ENCODE assay signal across 21 mouse cellular contexts in the genomic region with DNA sequence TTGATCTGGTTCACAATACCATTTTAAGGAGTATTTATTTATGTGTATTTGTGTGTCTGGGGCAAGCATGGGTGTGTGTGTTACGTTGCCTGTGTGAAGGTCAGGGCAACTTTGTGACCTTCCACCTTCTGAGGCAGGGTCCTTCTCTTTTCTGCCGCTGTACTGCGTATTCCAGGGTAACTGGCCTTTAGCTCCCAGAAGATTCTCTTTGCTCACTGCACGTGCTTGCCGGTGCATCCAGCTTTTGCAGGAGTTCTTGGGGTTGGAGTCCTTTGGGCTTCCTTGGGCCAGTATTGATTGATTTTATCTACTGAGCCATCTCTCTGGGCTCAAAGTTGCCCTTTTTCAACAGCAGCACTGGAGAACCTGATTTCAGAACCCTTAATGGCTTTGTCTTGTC. TPM values are rescaled to one million over a fixed set of nuclear protein-coding genes. Genes with fewer than 3 reads are reported as not detected.
DNase-seq lines count a peak whose midpoint lies in the region; ATAC-seq and TF ChIP-seq lines count a peak whose summit lies in the region.
"Had no signal": no experiment of that assay in that cellular context is flagged by ENCODE, and none has a peak within 500 bp of the region (broad histone marks: within the 10 kb centered on the region; RNA-seq: fewer than 3 reads in every experiment).

No protein-coding gene starts in this region.

- ATAC-seq in liver, embryonic 12.5 days, result no peak
- ATAC-seq: activated CD4-positive, CD25-positive, alpha-beta regulatory T cell, adult 4 months; CD4-positive, CD25-positive, alpha-beta regulatory T cell, adult 4 months; Patski had no signal

- dilution Hi-C loops in CH12.LX (cut with MboI; ENCODE audit: extremely low pct_ligation_motif_present, extremely low pct_unique_long_range_greater_than_20kb, low sequenced_read_pairs), result no loop called here

- peaks cover 8% of the 10 kb centered on the region for H3K4me1 ChIP-seq in heart, embryonic 10.5 days
- peaks cover 5% of the 10 kb centered on the region for H3K4me1 ChIP-seq in liver, adult 2 months (ENCODE audit: control insufficient read depth, insufficient read depth, low read length)
- H3K4me1 ChIP-seq in liver, embryonic 12.5 days, result peaks cover 21% of the 10 kb centered on the region
- H3K4me1 ChIP-seq in CH12.LX (ENCODE audit: control insufficient read depth in 1 of 2, insufficient read depth in 2 of 2), result peaks cover 9 to 38% of the 10 kb centered on the region in 2 experiments

- TF ChIP-seq CTCF in liver, adult 2 months (IDR thresholded peaks at IDR 0.05; ENCODE audit: low read depth, low read length), result no peak
- TF ChIP-seq CTCF in CH12.LX (conservative IDR thresholded peaks at IDR 0.05 in 1 of 2, IDR thresholded peaks at IDR 0.05 in 1 of 2; ENCODE audit: low read depth in 2 of 2, low read length in 2 of 2), result no peak

- no peak overlapping the region for H3K27ac ChIP-seq in heart, embryonic 10.5 days
- H3K27ac ChIP-seq in liver, adult 2 months (replicated peaks; ENCODE audit: insufficient read depth, low read depth, low read length), result no peak overlapping the region
- no peak overlapping the region for H3K27ac ChIP-seq in liver, embryonic 12.5 days
- H3K27ac ChIP-seq in CH12.LX (ENCODE audit: insufficient read depth, low read depth), result peak overlapping the region; percentile 20; the same call in 1 of the 2 replicates

- no peak for TF ChIP-seq RAD21 in CH12.LX (IDR thresholded peaks at IDR 0.05; ENCODE audit: low read depth, low read length)

- no peak overlapping the region for H3K9ac ChIP-seq in liver, adult 2 months (ENCODE audit: low read depth, low read length)
- H3K9ac ChIP-seq in liver, embryonic 12.5 days, result no peak overlapping the region
- H3K9ac ChIP-seq in CH12.LX (ENCODE audit: insufficient read depth, low read depth), result no peak overlapping the region

- peak; percentile 55 for DNase-seq in heart, adult 11 months
- DNase-seq in heart, embryonic 10.5 days (ENCODE audit: low spot score), result no peak
- peak; percentile 61 for DNase-seq in liver, adult 2 months (ENCODE audit: extremely low read depth, low read depth, low spot score)
- DNase-seq in CH12.LX (ENCODE audit: extremely low read depth), result no peak
- no peak for DNase-seq in spleen, postnatal 4 days (ENCODE audit: low spot score in 2 of 2)
- DNase-seq: adrenal gland, adult 2 months; adrenal gland, adult 8-10 months; adrenal gland, postnatal 10 days; adrenal gland, postnatal 14 days; adrenal gland, postnatal 25 days; adrenal gland, postnatal 36 days; B cell, adult 2 months; cerebellum, adult 11 months; cerebellum, adult 11-12 months; cerebellum, adult 18-20 months; cerebellum, adult 2 months had no signal

- no peaks in the 10 kb centered on the region for H3K9me3 ChIP-seq in heart, embryonic 10.5 days
- H3K9me3 ChIP-seq in liver, embryonic 12.5 days (replicated peaks), result no peaks in the 10 kb centered on the region
- no peaks in the 10 kb centered on the region for H3K9me3 ChIP-seq in CH12.LX (replicated peaks; ENCODE audit: low read length)
- H3K9me3 ChIP-seq: G1E had no signal

- no peaks in the 10 kb centered on the region for H3K27me3 ChIP-seq in heart, embryonic 10.5 days (ENCODE audit: insufficient read depth, poor library complexity, severe bottlenecking)
- no peaks in the 10 kb centered on the region for H3K27me3 ChIP-seq in liver, adult 2 months (ENCODE audit: control insufficient read depth, insufficient read depth, low read length)
- no peaks in the 10 kb centered on the region for H3K27me3 ChIP-seq in liver, embryonic 12.5 days (replicated peaks)
- H3K27me3 ChIP-seq in CH12.LX (replicated peaks), result no peaks in the 10 kb centered on the region
- H3K27me3 ChIP-seq: Patski had no signal

- 87% methylated on average over 5 of the region's 5 CpGs for WGBS in heart, embryonic 10.5 days
- 29% methylated on average over 5 of the region's 5 CpGs for WGBS in liver, adult 2 months
- WGBS in liver, embryonic 12.5 days (ENCODE audit: insufficient replicate concordance), result 76% methylated on average over 5 of the region's 5 CpGs

- no peak overlapping the region for H3K4me3 ChIP-seq in heart, embryonic 10.5 days
- no peak overlapping the region for H3K4me3 ChIP-seq in liver, adult 2 months (ENCODE audit: insufficient read depth, low read depth, low read length)
- no peak overlapping the region for H3K4me3 ChIP-seq in liver, embryonic 12.5 days
- no peak overlapping the region for H3K4me3 ChIP-seq in CH12.LX (replicated peaks in 1 of 3; ENCODE audit: low read depth in 2 of 3, low read length in 2 of 3, poor library complexity in 1 of 3)

- H3K36me3 ChIP-seq in heart, embryonic 10.5 days, result 0 out of 2 replicates have a peak, but pooled peaks cover 3% of the 10 kb centered on the region
- no peaks in the 10 kb centered on the region for H3K36me3 ChIP-seq in liver, adult 2 months (ENCODE audit: control insufficient read depth, insufficient read depth, low read length)
- peaks cover 4% of the 10 kb centered on the region; the same call in 1 of the 2 replicates for H3K36me3 ChIP-seq in liver, embryonic 12.5 days
- H3K36me3 ChIP-seq in CH12.LX (replicated peaks in 1 of 2; ENCODE audit: control insufficient read depth in 1 of 2, insufficient read depth in 1 of 2, low read length in 1 of 2), result peaks cover 0 to 5% of the 10 kb centered on the region in 2 experiments

- in situ Hi-C loops in CH12.LX (cut with MboI; ENCODE audit: low pct_ligation_motif_present, low pct_unique_long_range_greater_than_20kb, low sequenced_read_pairs), result loop anchor here (5.0 kb wide), 1 partner anchor 33 kb away; no protein-coding TSS in a partner anchor

- no peak overlapping the region for H3K4me2 ChIP-seq in liver, embryonic 12.5 days
- no peak overlapping the region for H3K4me2 ChIP-seq in CH12.LX (ENCODE audit: insufficient read depth, low read depth, poor library complexity, severe bottlenecking)

- no peak for TF ChIP-seq EP300 in CH12.LX (IDR thresholded peaks at IDR 0.05; ENCODE audit: low read length)

- TF ChIP-seq POLR2A in liver, adult 2 months (IDR thresholded peaks at IDR 0.05; ENCODE audit: extremely low read depth, insufficient read depth, low read length), result no peak
- no peak for TF ChIP-seq POLR2A in CH12.LX (IDR thresholded peaks at IDR 0.05; ENCODE audit: low read depth, low read length)

- H3K79me2 ChIP-seq in liver, adult 2 months (ENCODE audit: control insufficient read depth, insufficient read depth, low read length), result no peaks in the 10 kb centered on the region
- H3K79me2 ChIP-seq in CH12.LX (replicated peaks; ENCODE audit: control insufficient read depth, extremely low read depth, insufficient read depth, poor library complexity, severe bottlenecking), result no peaks in the 10 kb centered on the region

TF ChIP-seq in CH12.LX, 34 proteins besides CTCF, POLR2A, EP300 and RAD21:
- no peak for TF ChIP-seq JUN (IDR thresholded peaks at IDR 0.05; ENCODE audit: insufficient read depth, low read depth, low read length)
- TF ChIP-seq ZNF384 (IDR thresholded peaks at IDR 0.05; ENCODE audit: low read depth, low read length), result no peak
- no peak for TF ChIP-seq RCOR1 (conservative IDR thresholded peaks at IDR 0.05; ENCODE audit: low read depth, low read length)
- no peak for TF ChIP-seq MXI1 (IDR thresholded peaks at IDR 0.05; ENCODE audit: low read depth, low read length)
- TF ChIP-seq MEF2A (IDR thresholded peaks at IDR 0.05; ENCODE audit: borderline replicate concordance, low read depth, low read length), result no peak
- TF ChIP-seq USF2 (conservative IDR thresholded peaks at IDR 0.05; ENCODE audit: low read depth, low read length), result no peak
- no peak for TF ChIP-seq MAX (IDR thresholded peaks at IDR 0.05; ENCODE audit: low read length)
- TF ChIP-seq ZMIZ1 (IDR thresholded peaks at IDR 0.05; ENCODE audit: low read depth, low read length), result no peak
- no peak for TF ChIP-seq ZKSCAN1 (IDR thresholded peaks at IDR 0.05; ENCODE audit: borderline replicate concordance, low read depth, low read length)
- TF ChIP-seq CHD1 (IDR thresholded peaks at IDR 0.05; ENCODE audit: low read depth, low read length), result no peak
- no peak for TF ChIP-seq TBP (conservative IDR thresholded peaks at IDR 0.05; ENCODE audit: low read depth, low read length)
- TF ChIP-seq POLR2AphosphoS2 (IDR thresholded peaks at IDR 0.05; ENCODE audit: low read depth, low read length), result no peak
- no peak for TF ChIP-seq CHD2 (IDR thresholded peaks at IDR 0.05; ENCODE audit: low read length)
- TF ChIP-seq KAT2A (IDR thresholded peaks at IDR 0.05; ENCODE audit: insufficient replicate concordance, low read length), result no peak
- no peak for TF ChIP-seq MYC (IDR thresholded peaks at IDR 0.05; ENCODE audit: low read depth, low read length)
- no peak for TF ChIP-seq HCFC1 (IDR thresholded peaks at IDR 0.05; ENCODE audit: low read depth, low read length)
- TF ChIP-seq IRF4 (IDR thresholded peaks at IDR 0.05; ENCODE audit: low read depth, low read length), result no peak

RNA-seq across cellular contexts. Expression of a gene that starts 12.3 kb away (rescaled TPM):
- 0.95 and 1.8 TPM in 2 replicates for polyA plus RNA-seq in heart, embryonic 10.5 days (2016; fragmentation: Nextera tagmentation; extraction: Ambion mirVana)
- total RNA-seq in liver, adult 2 months (2014; rRNA removed), result 0.20 and 0.37 TPM in 2 replicates
- 0.48 and 0.85 TPM in 2 replicates for polyA plus RNA-seq in liver, adult 2 months (2012; rRNA removed)
- polyA plus RNA-seq in liver, embryonic 12.5 days (2016; fragmentation: Nextera tagmentation; extraction: Ambion mirVana), result 2.1 and 2.3 TPM in 2 replicates
- 4.3 TPM in 2 replicates for total RNA-seq in CH12.LX (2012; rRNA removed)
- not detected in 2 replicates for total RNA-seq in CH12.LX (2014; rRNA removed)
- polyA plus RNA-seq in CH12.LX (2012; ENCODE audit: insufficient read length, low read depth), result 3.4 and 4.3 TPM in 2 replicates
- polyA plus RNA-seq: activated CD4-positive, CD25-positive, alpha-beta regulatory T cell, adult 4 months had no signal

RNA-seq across cellular contexts. Expression of a gene that starts 12.7 kb away (rescaled TPM):
- polyA plus RNA-seq in heart, embryonic 10.5 days (2016; fragmentation: Nextera tagmentation; extraction: Ambion mirVana), result 37.1 and 50.4 TPM in 2 replicates
- total RNA-seq in liver, adult 2 months (2014; rRNA removed), result 40.7 and 48.3 TPM in 2 replicates
- 62.7 and 66.7 TPM in 2 replicates for polyA plus RNA-seq in liver, adult 2 months (2012; rRNA removed)
- polyA plus RNA-seq in liver, embryonic 12.5 days (2016; fragmentation: Nextera tagmentation; extraction: Ambion mirVana), result 81.1 and 83.3 TPM in 2 replicates
- 273 and 312 TPM in 2 replicates for total RNA-seq in CH12.LX (2012; rRNA removed)
- 308 and 375 TPM in 2 replicates for total RNA-seq in CH12.LX (2014; rRNA removed)
- polyA plus RNA-seq in CH12.LX (2012; ENCODE audit: insufficient read length, low read depth), result 224 and 258 TPM in 2 replicates

RNA-seq across cellular contexts. Expression of a gene that starts 27.6 kb away (rescaled TPM):
- polyA plus RNA-seq in heart, embryonic 10.5 days (2016; fragmentation: Nextera tagmentation; extraction: Ambion mirVana), result 68.1 and 78.1 TPM in 2 replicates
- 14.6 and 16.0 TPM in 2 replicates for total RNA-seq in liver, adult 2 months (2014; rRNA removed)
- polyA plus RNA-seq in liver, adult 2 months (2012; rRNA removed), result 1.7 and 2.2 TPM in 2 replicates
- polyA plus RNA-seq in liver, embryonic 12.5 days (2016; fragmentation: Nextera tagmentation; extraction: Ambion mirVana), result 56.5 and 57.3 TPM in 2 replicates
- total RNA-seq in CH12.LX (2012; rRNA removed) (34.3 and 37.5 TPM in 2 replicates), CH12.LX (2014; rRNA removed) (56.6 and 71.0 TPM in 2 replicates)
- polyA plus RNA-seq in CH12.LX (2012; ENCODE audit: insufficient read length, low read depth), result 44.9 and 54.7 TPM in 2 replicates

Comparison
In these comparisons a context has a peak if more than half of its experiments do, and no peak if none do; other contexts are left out.
1. DNase-seq: peak in heart, adult 11 months (single experiment) and liver, adult 2 months (single experiment); none in heart, embryonic 10.5 days (single experiment), CH12.LX (single experiment) and spleen, postnatal 4 days (0 of 2).
2. RNA of a gene that starts 27.6 kb away (polyA plus RNA-seq): 68.1 to 78.1 TPM in heart, embryonic 10.5 days, 56.5 to 57.3 TPM in liver, embryonic 12.5 days and 44.9 to 54.7 TPM in CH12.LX; 1.7 to 2.2 TPM in liver, adult 2 months; every median in the first group is over 10 times any median in the second.